Mouse (Mus musculus) embryonic facial prominence, embryonic 14.5 days (tissue): ENCODE data around the gene Pitpnm2. TPM values are rescaled to one million over a fixed set of nuclear protein-coding genes. Genes with fewer than 3 reads are reported as not detected.
A peak's percentile ranks its signal among the peaks of the same experiment; 100 is the strongest.

Experiments used
- ATAC-seq: fragments of 200-750 bp; cut with Nextera tagmentation; 2 replicates; pipeline ENCODE4 v1.8.0; 2017; ENCODE audit warnings: low read depth, moderate number of reproducible peaks, moderate TSS enrichment
- DNase-seq: peaks from one replicate; pipeline ENCODE4 v3.0.0-alpha.2; 2015; ENCODE audit warnings: low spot score
- H3K27ac ChIP-seq: fragments of 300-500 bp; sonication (generic); replicated peaks from 2 replicates; pipeline ENCODE4 v1.5.1; 2014; ENCODE audit warnings: low read depth, mild to moderate bottlenecking, low read length, moderate library complexity
- H3K27me3 ChIP-seq: fragments of 300-500 bp; sonication (generic); replicated peaks from 2 replicates; pipeline ENCODE4 v1.6.1; 2014; ENCODE audit warnings: low read length; ENCODE audit not compliant: control insufficient read depth, insufficient read depth
- H3K36me3 ChIP-seq: fragments of 300-500 bp; sonication (generic); 2 replicates; pipeline ENCODE4 v1.6.1; 2014; ENCODE audit warnings: low read length, mixed read lengths; ENCODE audit not compliant: control insufficient read depth, insufficient read depth
- H3K4me1 ChIP-seq: fragments of 300-500 bp; sonication (generic); 2 replicates; pipeline ENCODE4 v1.6.1; 2014; ENCODE audit warnings: antibody characterized with exemption, low read length; ENCODE audit not compliant: control insufficient read depth, insufficient read depth
- H3K4me2 ChIP-seq: fragments of 300-500 bp; sonication (generic); 2 replicates; pipeline ENCODE4 v1.6.1; 2014; ENCODE audit warnings: low read depth, mild to moderate bottlenecking, low read length, moderate library complexity, mixed read lengths
- H3K4me3 ChIP-seq: fragments of 300-500 bp; sonication (generic); 2 replicates; pipeline ENCODE4 v1.5.1; 2014; ENCODE audit warnings: low read depth, mild to moderate bottlenecking, low read length
- H3K9ac ChIP-seq: fragments of 300-500 bp; sonication (generic); 2 replicates; pipeline ENCODE4 v1.6.1; 2014; ENCODE audit warnings: low read depth, mild to moderate bottlenecking, low read length, moderate library complexity, mixed read lengths
- H3K9me3 ChIP-seq: fragments of 300-500 bp; sonication (generic); 2 replicates; pipeline ENCODE4 v1.6.1; 2016; ENCODE audit warnings: low read length; ENCODE audit not compliant: control insufficient read depth
- WGBS: fragments of 180-500 bp; shearing (Covaris S2); extraction: QIAGEN DNeasy Blood & Tissue Kit; methylation state at CpG from one replicate; pipeline ENCODE4 v1.1.7; 2014; 5-methylcytosine and 5-hydroxymethylcytosine counted together
- polyA plus RNA-seq: library from polyadenylated mRNA; unstranded; fragments of >200 nt; fragmentation: Nextera tagmentation; extraction: Ambion mirVana; gene quantifications from 2 replicates; pipeline ENCODE4 v1.2.1, GENCODE M21; 2014

The Pitpnm2 gene
- polyA plus RNA-seq, 1 experiment from 2014 or later: 7.6 TPM

DNA sequence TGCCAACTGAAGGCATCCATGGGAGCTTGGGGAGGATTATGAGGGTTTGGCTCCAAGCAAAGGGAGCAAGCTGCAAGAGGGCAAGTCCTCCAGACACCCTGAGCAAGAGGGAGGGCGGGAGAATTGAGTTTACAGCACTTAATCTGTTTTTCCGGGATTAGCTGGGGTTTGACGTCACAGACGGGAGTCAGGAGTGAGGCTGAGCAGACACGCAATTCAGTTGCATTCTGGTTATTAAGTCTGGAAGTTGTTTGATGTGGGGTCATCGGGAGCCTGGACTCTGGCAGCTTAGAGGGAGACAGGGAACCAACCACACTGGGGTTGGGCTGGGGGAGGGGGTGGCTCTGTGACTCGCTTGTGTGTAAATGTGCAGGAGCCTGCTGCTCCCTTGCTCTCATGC is 90.1 kb downstream of the Pitpnm2 start:
- Histone ChIP-seq H3K36me3 (no peaks in the 10 kb centered on the region), H3K4me2 (no peak overlapping the region), H3K4me3 (no peak overlapping the region), H3K9ac (no peak overlapping the region), H3K9me3 (no peaks in the 10 kb centered on the region), H3K27me3 (no peaks in the 10 kb centered on the region), H3K27ac (no peak overlapping the region), H3K4me1 (peaks cover 11% of the 10 kb centered on the region; the same call in 1 of the 2 replicates)
- WGBS: 23% methylated on average over 7 of the region's 7 CpGs
- ATAC-seq: peak; percentile 27; the same call in 1 of the 2 replicates
- peak; percentile 32 for DNase-seq

GRCm38 (mm10) chr5:124158305-124158704 is 91.3 kb downstream of the Pitpnm2 start:
- Histone ChIP-seq H3K4me2 (no peak overlapping the region), H3K4me3 (no peak overlapping the region), H3K9me3 (no peaks in the 10 kb centered on the region), H3K36me3 (no peaks in the 10 kb centered on the region), H3K4me1 (no peaks in the 10 kb centered on the region; the same call in 1 of the 2 replicates), H3K27ac (no peak overlapping the region), H3K9ac (no peak overlapping the region), H3K27me3 (no peaks in the 10 kb centered on the region)
- no peak for DNase-seq
- ATAC-seq: no peak
- WGBS: 69% methylated on average over 4 of the region's 4 CpGs

DNA sequence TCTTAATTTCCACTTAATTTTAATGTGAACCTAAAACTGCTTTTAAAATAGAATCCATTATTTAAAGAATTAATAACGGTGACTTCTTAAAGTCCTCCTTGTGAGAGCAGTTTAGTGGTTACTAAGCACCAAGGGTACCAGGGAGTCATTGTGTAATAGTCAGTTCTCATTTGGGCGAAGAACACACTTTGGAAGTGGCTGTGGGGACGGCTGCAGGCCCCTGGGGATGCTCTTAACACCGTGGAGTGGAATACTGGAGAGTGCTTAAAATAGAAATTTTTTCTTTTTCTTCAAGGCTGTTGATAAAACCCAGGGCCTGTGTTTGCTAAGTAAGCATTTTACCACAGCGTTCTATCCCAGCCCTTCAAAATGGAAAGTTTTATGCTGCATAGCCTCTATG is 93.6 kb downstream of the Pitpnm2 start:
- no peak for ATAC-seq
- Histone ChIP-seq H3K4me3 (no peak overlapping the region), H3K27me3 (no peaks in the 10 kb centered on the region), H3K36me3 (no peaks in the 10 kb centered on the region), H3K27ac (no peak overlapping the region), H3K4me1 (no peaks in the 10 kb centered on the region), H3K9ac (no peak overlapping the region), H3K4me2 (no peak overlapping the region), H3K9me3 (no peaks in the 10 kb centered on the region)
- no peak for DNase-seq
- 77% methylated on average over 5 of the region's 5 CpGs for WGBS

GRCm38 (mm10) chr5:124152734-124153133 is 96.8 kb downstream of the Pitpnm2 start:
- Histone ChIP-seq H3K36me3 (no peaks in the 10 kb centered on the region), H3K4me1 (no peaks in the 10 kb centered on the region), H3K27me3 (no peaks in the 10 kb centered on the region), H3K9ac (no peak overlapping the region), H3K4me3 (no peak overlapping the region), H3K9me3 (no peaks in the 10 kb centered on the region), H3K4me2 (no peak overlapping the region), H3K27ac (no peak overlapping the region)
- 78% methylated on average over 4 of the region's 4 CpGs for WGBS
- ATAC-seq (no peak), DNase-seq (no peak)

DNA sequence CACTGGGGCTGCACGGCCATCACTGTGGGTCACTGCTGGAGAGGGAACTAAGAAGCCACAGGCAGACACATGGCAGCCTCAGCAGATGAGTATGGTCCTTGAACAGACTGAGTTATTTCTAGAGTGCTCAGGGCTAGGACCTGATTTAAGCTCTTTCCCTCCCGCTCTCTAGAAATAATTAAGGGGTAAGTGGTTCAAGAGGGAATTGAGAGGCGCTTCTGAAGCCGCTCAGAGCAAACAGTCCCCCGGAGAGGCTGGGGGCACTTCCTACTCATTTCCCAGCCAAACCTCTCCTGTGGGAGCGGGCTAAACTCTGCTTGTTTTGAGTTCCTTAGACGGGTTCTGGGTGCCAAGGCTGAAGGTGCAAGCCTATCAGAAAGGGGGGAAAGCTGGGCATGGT is 98.7 kb downstream of the Pitpnm2 start:
- H3K36me3 ChIP-seq: no peaks in the 10 kb centered on the region
- H3K27me3 ChIP-seq: no peaks in the 10 kb centered on the region
- no peaks in the 10 kb centered on the region for H3K4me1 ChIP-seq
- DNase-seq: no peak
- no peaks in the 10 kb centered on the region for H3K9me3 ChIP-seq
- no peak overlapping the region for H3K9ac ChIP-seq
- no peak overlapping the region for H3K4me2 ChIP-seq
- WGBS: 77% methylated on average over 7 of the region's 7 CpGs
- no peak for ATAC-seq
- no peak overlapping the region for H3K4me3 ChIP-seq
- H3K27ac ChIP-seq: no peak overlapping the region

- ATAC-seq (no peak), DNase-seq (no peak)
- Histone ChIP-seq H3K27ac (no peak overlapping the region), H3K4me1 (no peaks in the 10 kb centered on the region), H3K9me3 (no peaks in the 10 kb centered on the region), H3K4me3 (no peak overlapping the region), H3K4me2 (no peak overlapping the region), H3K27me3 (no peaks in the 10 kb centered on the region), H3K9ac (no peak overlapping the region), H3K36me3 (no peaks in the 10 kb centered on the region)
- WGBS: 74% methylated on average over 5 of the region's 5 CpGs
Observed at GRCm38 (mm10) chr5:124149028-124149427, 100.5 kb downstream of the Pitpnm2 start.

- no peaks in the 10 kb centered on the region for H3K27me3 ChIP-seq
- H3K9ac ChIP-seq: no peak overlapping the region
- ATAC-seq (0 out of 2 replicates have a peak, but pooled peaks have one; percentile 37), DNase-seq (peak; percentile 29)
- H3K27ac ChIP-seq: no peak overlapping the region
- H3K4me3 ChIP-seq: no peak overlapping the region
- WGBS: 62% methylated on average over 7 of the region's 7 CpGs
- H3K36me3 ChIP-seq: peaks cover 31% of the 10 kb centered on the region
- no peaks in the 10 kb centered on the region for H3K9me3 ChIP-seq
- no peak overlapping the region for H3K4me2 ChIP-seq
- no peaks in the 10 kb centered on the region for H3K4me1 ChIP-seq
Observed at GRCm38 (mm10) chr5:124138066-124138465, 111.5 kb downstream of the Pitpnm2 start.

- Histone ChIP-seq H3K4me2 (no peak overlapping the region), H3K36me3 (peaks cover 39% of the 10 kb centered on the region), H3K4me1 (no peaks in the 10 kb centered on the region), H3K9me3 (no peaks in the 10 kb centered on the region), H3K9ac (no peak overlapping the region), H3K27me3 (no peaks in the 10 kb centered on the region), H3K4me3 (no peak overlapping the region), H3K27ac (no peak overlapping the region)
- 91% methylated on average over 5 of the region's 5 CpGs for WGBS
- no peak for ATAC-seq
- DNase-seq: no peak
Observed at GRCm38 (mm10) chr5:124134261-124134660, 115.3 kb downstream of the Pitpnm2 start.

DNA sequence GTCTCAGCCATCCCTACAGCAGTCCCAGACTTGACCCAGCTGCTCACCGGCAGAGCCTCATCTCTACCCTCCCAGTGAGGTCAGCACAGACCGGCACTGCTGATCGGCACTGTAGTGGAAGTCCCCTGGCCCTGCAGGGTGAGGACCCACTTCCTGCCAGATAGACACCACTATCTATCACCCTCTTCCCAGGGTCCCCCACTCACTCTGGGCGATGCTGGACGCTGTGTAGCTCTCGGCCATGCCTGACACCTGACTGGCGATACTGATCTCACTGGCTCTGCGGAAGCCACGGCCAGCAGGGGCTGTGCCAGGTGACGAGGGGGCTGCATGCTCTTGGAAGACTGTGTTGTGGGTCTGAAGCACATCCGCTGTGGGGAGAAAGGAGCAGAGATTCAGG is 124.5 kb downstream of the Pitpnm2 start:
- Histone ChIP-seq H3K9ac (no peak overlapping the region), H3K4me1 (no peaks in the 10 kb centered on the region), H3K27ac (no peak overlapping the region), H3K4me3 (no peak overlapping the region), H3K4me2 (no peak overlapping the region), H3K27me3 (no peaks in the 10 kb centered on the region), H3K9me3 (no peaks in the 10 kb centered on the region), H3K36me3 (peaks cover 60% of the 10 kb centered on the region; the same call in 1 of the 2 replicates)
- 86% methylated on average over 11 of the region's 11 CpGs for WGBS
- ATAC-seq (no peak), DNase-seq (no peak)
